Mouse (Mus musculus): ENCODE data around the gene Map7.

GRCm38 (mm10) chr10:20119504-20120425 lies 28.5 kb upstream of the Map7 start:
- TF ChIP-seq CTCF (IDR thresholded peaks at IDR 0.05; ENCODE audit: control insufficient read depth, insufficient read depth, insufficient replicate concordance, low read depth, low read length) (no peak), POLR2A (IDR thresholded peaks at IDR 0.05; ENCODE audit: control insufficient read depth, low read depth, low read length) (no peak)
